8 mouse cellular contexts compared by ENCODE assay signal in the genomic region with DNA sequence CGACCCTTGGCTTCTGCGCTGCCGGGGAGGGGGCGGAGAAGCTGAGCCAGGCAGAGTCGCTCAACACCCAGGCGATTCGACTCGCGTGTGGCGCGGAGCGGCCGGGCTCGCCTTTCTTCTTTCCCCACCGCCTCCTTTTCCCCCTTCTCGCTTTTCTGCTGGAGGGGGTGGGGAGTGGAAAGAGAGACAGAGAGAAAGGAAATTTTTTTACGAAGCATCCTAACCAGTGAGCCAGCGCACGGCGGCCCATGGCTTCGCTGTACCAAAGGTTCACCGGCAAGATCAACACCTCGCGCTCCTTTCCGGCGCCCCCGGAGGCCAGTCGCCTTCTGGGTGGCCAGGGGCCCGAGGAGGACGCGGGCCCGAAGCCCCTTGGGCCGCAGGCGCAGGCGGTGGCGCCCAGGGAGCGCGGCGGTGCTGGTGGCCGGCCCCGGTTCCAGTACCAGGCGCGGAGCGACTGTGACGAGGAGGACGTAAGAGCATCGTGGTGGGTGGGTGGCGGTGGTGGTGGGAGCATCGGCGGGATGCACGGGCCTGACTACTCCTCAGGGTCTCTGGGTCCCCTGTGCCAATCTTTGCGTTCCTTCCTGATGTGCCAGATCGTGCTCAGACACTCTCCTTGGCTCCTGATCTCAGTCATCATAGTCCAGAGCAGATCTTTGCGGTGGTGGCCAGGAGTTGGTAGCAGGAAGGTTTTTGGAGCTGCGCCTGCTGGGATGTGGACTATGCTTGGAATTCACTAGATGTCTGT.
DNase-seq lines count a peak whose midpoint lies in the region; ATAC-seq and TF ChIP-seq lines count a peak whose summit lies in the region.

No protein-coding gene starts in this region.

- H3K27ac ChIP-seq in ES-E14 (ENCODE audit: insufficient read depth, low read depth, low read length, poor library complexity, severe bottlenecking), result no peak overlapping the region
- H3K27ac ChIP-seq in embryonic facial prominence, embryonic 15.5 days (replicated peaks), result no peak overlapping the region
- H3K27ac ChIP-seq in layer of hippocampus, adult 2 months, result peak overlapping the region; percentile 98
- no peak overlapping the region for H3K27ac ChIP-seq in neural tube, embryonic 12.5 days

- H3K9me3 ChIP-seq in E14TG2a.4 (ENCODE audit: low read length) (no peaks in the 10 kb centered on the region), ES-E14 (ENCODE audit: control insufficient read depth, insufficient read depth, low read depth, low read length) (no peaks in the 10 kb centered on the region)
- no peaks in the 10 kb centered on the region for H3K9me3 ChIP-seq in embryonic facial prominence, embryonic 15.5 days (replicated peaks)
- H3K9me3 ChIP-seq in neural tube, embryonic 12.5 days, result no peaks in the 10 kb centered on the region

- no peak for TF ChIP-seq CTCF in E14TG2a.4 (conservative IDR thresholded peaks at IDR 0.05; ENCODE audit: low read length)
- no peak for TF ChIP-seq CTCF in layer of hippocampus, adult 2 months (conservative IDR thresholded peaks at IDR 0.05)

- in situ Hi-C loops in ES-E14 (cut with MboI; ENCODE audit: low sequenced_read_pairs in 2 of 2, unreplicated experiment in 2 of 2), result no loop called here

- WGBS in embryonic facial prominence, embryonic 15.5 days, result under 1% methylated on average over 51 of the region's 55 CpGs
- 2% methylated on average over 54 of the region's 55 CpGs for WGBS in neural tube, embryonic 12.5 days

- peaks cover 33% of the 10 kb centered on the region for H3K4me1 ChIP-seq in E14TG2a.4 (replicated peaks; ENCODE audit: low read depth, low read length)
- peaks cover 0 to 5% of the 10 kb centered on the region in 2 experiments; a peak in 2 of 4 replicates for H3K4me1 ChIP-seq in ES-E14 (ENCODE audit: control insufficient read depth in 2 of 2, insufficient read depth in 2 of 2, low read length in 2 of 2, poor library complexity in 1 of 2)
- no peaks in the 10 kb centered on the region for H3K4me1 ChIP-seq in embryonic facial prominence, embryonic 15.5 days
- peaks cover 11% of the 10 kb centered on the region; the same call in 1 of the 2 replicates for H3K4me1 ChIP-seq in neural tube, embryonic 12.5 days

- peak overlapping the region; percentile 43 for H3K4me2 ChIP-seq in embryonic facial prominence, embryonic 15.5 days (replicated peaks)
- peak overlapping the region; percentile 95 for H3K4me2 ChIP-seq in neural tube, embryonic 12.5 days (replicated peaks)

- H3K36me3 ChIP-seq in E14TG2a.4 (ENCODE audit: insufficient read depth, low read length) (no peaks in the 10 kb centered on the region), ES-E14 (ENCODE audit: control insufficient read depth, insufficient read depth, low read length, poor library complexity, severe bottlenecking) (no peaks in the 10 kb centered on the region)
- no peaks in the 10 kb centered on the region for H3K36me3 ChIP-seq in embryonic facial prominence, embryonic 15.5 days
- H3K36me3 ChIP-seq in neural tube, embryonic 12.5 days, result no peaks in the 10 kb centered on the region

- no peak for DNase-seq in ES-E14 (ENCODE audit: low read depth, low spot score)
- peak; percentile 35 for DNase-seq in layer of hippocampus, adult 2 months (ENCODE audit: low spot score in 2 of 2)
- DNase-seq in adrenal gland, postnatal 10 days, result no peak
- DNase-seq in kidney, adult 9 months, result no peak
- no peak for DNase-seq in kidney, postnatal 14 days

- H3K4me3 ChIP-seq in E14TG2a.4 (replicated peaks; ENCODE audit: low read length) (peak overlapping the region; percentile 75), ES-E14 (ENCODE audit: insufficient read depth in 1 of 2, low read depth in 1 of 2, low read length in 2 of 2, poor library complexity in 1 of 2, severe bottlenecking in 1 of 2) (peak overlapping the region; percentile 55 to 62)
- H3K4me3 ChIP-seq in embryonic facial prominence, embryonic 15.5 days (replicated peaks), result peak overlapping the region; percentile 23
- H3K4me3 ChIP-seq in layer of hippocampus, adult 2 months, result peak overlapping the region; percentile 80
- H3K4me3 ChIP-seq in neural tube, embryonic 12.5 days, result peak overlapping the region; percentile 50

- H3K27me3 ChIP-seq in E14TG2a.4 (ENCODE audit: insufficient read depth, low read length), result peaks cover 34% of the 10 kb centered on the region
- H3K27me3 ChIP-seq in embryonic facial prominence, embryonic 15.5 days, result peaks cover 39% of the 10 kb centered on the region
- peaks cover 23% of the 10 kb centered on the region for H3K27me3 ChIP-seq in neural tube, embryonic 12.5 days (replicated peaks)

- peak overlapping the region; percentile 17 for H3K9ac ChIP-seq in ES-E14 (ENCODE audit: insufficient read depth, low read depth, low read length, poor library complexity, severe bottlenecking)
- no peak overlapping the region for H3K9ac ChIP-seq in embryonic facial prominence, embryonic 15.5 days
- peak overlapping the region; percentile 72 for H3K9ac ChIP-seq in neural tube, embryonic 12.5 days

- no peak for ATAC-seq in embryonic facial prominence, embryonic 15.5 days (ENCODE audit: insufficient number of reproducible peaks, low FRiP score, low TSS enrichment, low read depth)
- ATAC-seq in neural tube, embryonic 12.5 days (ENCODE audit: low FRiP score, low read depth), result peak; percentile 72

TF ChIP-seq in ES-E14, 5 proteins besides CTCF, POLR2A, EP300 and RAD21:
- TF ChIP-seq MAFK (IDR thresholded peaks at IDR 0.05; ENCODE audit: insufficient read depth, low read depth, low read length), result no peak
- no peak for TF ChIP-seq CHD2 (IDR thresholded peaks at IDR 0.05; ENCODE audit: low read depth, low read length)
- TF ChIP-seq ZNF384 (IDR thresholded peaks at IDR 0.05; ENCODE audit: low read depth, low read length), result no peak
- no peak for TF ChIP-seq ZC3H11A (IDR thresholded peaks at IDR 0.05; ENCODE audit: borderline replicate concordance, low read depth, low read length)
- TF ChIP-seq HCFC1 (IDR thresholded peaks at IDR 0.05; ENCODE audit: borderline replicate concordance, insufficient read depth, low read length), result no peak

Comparison
In these comparisons a context has a peak if more than half of its experiments do, and no peak if none do; other contexts are left out.
1. H3K4me3 ChIP-seq: peak in every context shown above with its lines; median percentile 80 in layer of hippocampus, adult 2 months; 75 in E14TG2a.4; 58 in ES-E14; 50 in neural tube, embryonic 12.5 days; 23 in embryonic facial prominence, embryonic 15.5 days.
2. DNase-seq: peak in layer of hippocampus, adult 2 months (2 of 2); none in ES-E14 (single experiment), adrenal gland, postnatal 10 days (single experiment), kidney, adult 9 months (single experiment) and kidney, postnatal 14 days (single experiment).